Mouse (Mus musculus) c-Kit-positive CD71-positive TER-119-negative erythroid progenitor cells, embryonic 14.5 days (primary cell): ENCODE results near the gene Glb1l3.
A peak's percentile ranks its signal among the peaks of the same experiment; 100 is the strongest.
"Not testable (repeated sequence)": the region's sequence is repeated elsewhere in the genome, so short reads cannot be mapped to it uniquely, and the experiment has no call there.

Source experiments
- DNase-seq: peaks from one replicate; pipeline ENCODE4 v3.0.0-alpha.2; 2013; ENCODE audit warnings: low read depth

Gene Glb1l3

DNA sequence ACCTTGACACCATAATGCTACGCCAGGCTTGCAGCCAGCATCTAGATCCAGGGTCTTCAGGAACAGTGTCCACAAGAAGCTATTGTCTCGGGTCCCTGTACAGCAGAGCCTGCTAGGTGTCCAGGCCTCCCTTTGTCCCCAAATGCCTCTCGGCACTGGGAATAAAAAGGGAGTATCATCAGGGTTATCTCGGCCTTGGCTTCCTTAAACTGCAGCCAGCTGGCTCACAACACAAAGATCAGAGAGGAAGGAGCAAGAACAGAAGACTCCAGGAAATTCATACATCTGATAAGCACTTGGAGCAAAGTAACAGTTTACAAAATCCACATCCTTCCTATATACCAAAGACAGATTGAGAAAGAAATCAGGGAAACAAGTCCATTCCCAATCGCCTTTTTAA lies at the start of gene Glb1l3:
TSS of gene Glb1l3 (minus strand) at position 140 of the 400 bp plus-strand sequence.
- DNase-seq = no peak

DNA sequence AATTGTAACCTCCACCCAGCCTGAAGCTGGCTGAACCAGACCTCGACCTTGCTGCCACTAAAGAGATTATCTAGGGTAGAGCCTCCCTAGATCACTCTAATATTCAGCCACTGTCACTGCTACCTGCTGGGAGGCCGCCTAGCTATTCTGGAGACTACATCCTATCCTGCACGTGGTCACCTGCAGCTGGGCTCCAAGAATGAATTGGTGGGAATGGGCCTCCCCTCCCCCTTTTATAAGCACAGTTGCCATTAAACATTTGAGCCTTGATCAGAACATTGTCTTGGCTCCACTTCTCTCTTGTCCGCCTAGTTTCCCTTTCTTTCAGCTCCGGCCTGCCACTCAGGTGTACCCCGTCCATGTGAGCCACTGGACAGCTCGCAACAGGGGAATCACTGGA lies 9.2 kb upstream of the Glb1l3 start:
- DNase-seq = not testable (repeated sequence)

DNA sequence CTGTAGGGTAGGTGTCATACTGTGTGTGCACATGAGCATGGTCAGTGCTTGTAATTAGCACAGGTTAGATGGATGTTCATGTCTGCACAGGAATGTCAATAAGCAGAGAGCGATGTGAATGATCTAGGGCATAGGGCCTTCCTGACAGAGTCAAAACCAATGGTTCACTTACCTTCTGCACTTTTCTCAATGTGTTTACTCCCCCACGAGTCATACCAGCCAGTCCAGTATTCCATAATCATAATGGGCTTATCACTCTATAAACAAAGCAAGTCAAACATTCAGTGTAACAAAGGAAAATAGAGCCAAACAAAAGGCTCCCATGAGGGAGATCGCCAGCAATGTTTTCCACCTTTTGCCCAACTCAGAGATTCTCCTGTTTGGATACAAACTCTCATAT lies 29.6 kb downstream of the Glb1l3 start:
- no peak for DNase-seq

DNA sequence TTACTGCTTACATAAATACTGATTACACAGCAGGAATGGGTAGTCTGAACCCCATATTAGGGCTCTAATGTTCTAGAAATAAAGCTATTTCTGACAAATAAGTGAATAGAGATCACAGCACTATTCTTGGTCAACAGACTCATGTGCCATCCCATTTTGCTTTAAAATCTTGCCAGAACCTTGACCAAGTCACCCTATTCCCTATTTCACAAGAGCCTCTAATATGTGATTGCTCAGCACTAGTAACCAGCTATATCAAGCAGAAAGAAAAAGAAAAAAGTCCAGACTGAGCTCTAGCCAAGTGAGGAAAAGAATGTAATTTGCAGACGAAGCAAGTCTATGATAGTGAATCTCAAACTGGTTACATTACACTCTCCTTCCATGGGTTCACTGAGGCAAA lies 40.7 kb downstream of the Glb1l3 start:
- no peak for DNase-seq

DNA sequence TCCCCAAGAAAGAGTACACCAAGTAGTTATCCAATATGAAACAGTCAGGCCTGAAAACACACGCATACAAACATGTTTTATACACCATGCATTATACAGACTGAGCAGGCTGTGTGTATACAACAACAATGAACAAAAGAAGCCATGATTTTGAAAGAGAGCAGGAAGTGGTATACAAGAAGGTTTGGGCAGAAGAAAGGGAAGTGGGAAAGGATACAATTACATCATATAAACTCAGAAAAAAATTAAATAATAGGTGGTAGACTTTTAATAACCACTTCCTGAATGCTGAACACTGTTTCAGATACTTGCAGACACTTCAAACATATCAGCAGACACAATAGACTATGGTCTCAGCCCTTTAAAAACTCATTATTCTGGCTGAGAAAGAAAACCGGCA lies 52.0 kb downstream of the Glb1l3 start:
- no peak for DNase-seq

DNA sequence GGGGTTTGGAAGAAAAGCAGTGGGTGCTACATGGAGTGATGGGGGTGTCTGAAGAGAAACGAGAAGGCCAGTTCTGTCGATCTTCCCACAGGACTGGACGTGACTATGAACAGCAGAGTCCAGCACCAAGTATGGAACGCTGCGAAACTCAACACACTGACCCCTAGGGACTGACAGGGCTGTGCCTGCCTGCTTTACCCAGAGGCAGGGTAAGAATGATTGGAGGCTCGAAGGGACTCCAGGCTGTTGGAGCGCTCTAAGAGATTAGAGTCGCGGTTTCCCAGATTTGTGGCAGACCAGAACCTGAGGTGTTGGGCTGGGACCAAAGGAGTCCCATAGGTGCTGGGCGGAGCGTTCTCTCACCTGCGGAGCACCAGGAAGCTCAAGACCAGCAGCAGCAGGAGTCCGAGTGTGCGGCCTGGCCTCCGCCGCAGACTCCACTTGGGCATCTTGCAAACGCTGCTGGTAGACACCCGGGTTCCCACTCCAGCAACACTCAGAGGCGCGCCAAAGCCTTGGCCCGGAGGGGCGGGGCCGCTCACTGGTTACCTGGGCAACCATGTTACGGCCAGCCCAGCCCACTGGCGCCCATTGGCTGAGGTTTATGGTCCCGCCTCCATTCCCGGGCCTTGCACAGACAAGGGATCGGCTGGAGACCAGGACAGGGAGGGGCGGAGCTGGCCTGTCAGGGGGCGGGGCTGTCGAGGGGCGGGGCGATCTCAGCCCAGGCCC lies 54.6 kb downstream of the Glb1l3 start, which contains the start of gene Glb1l2:
TSS of gene Glb1l2 (minus strand) at position 534 of the 732 bp plus-strand sequence.
- DNase-seq = peak; percentile 56

DNA sequence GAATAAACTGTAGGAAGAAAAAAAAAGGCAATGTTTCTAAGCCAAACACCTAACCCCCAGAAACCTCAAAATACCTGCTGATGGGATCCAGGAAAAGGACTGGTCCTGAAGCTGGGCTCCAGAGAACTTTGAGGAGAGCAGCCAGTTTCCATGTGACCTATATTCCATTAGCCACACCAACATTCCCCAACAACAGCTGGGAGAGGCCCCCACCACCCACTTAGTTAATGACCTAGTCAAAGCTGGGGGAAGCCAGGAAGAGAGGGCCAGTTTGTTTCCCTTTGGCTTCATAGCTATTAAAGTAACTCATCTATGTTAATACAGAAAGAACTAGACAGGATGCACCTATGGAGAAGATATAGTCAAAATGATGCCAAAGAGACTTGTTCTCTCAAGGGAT lies 56.4 kb downstream of the Glb1l3 start:
- DNase-seq = no peak

DNA sequence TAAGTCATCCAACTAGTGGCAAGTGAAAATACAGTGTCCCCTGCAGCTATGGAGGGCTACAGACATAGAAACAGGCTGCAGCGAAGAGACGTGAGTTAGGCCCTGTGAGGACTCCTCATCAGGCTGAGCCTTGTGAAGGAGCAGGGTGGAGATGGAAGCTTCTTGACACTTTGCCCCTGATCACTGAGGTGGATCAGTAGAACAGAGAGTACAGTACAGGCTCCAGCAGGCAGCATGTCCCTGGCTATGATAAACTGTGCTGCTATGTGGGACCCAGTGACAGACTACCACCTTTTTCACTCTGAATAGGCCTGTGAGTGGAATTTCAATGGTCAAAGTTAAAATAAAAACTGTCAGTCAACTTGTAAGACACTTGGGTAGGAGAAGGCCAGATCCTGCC lies 60.3 kb downstream of the Glb1l3 start:
- no peak for DNase-seq

DNA sequence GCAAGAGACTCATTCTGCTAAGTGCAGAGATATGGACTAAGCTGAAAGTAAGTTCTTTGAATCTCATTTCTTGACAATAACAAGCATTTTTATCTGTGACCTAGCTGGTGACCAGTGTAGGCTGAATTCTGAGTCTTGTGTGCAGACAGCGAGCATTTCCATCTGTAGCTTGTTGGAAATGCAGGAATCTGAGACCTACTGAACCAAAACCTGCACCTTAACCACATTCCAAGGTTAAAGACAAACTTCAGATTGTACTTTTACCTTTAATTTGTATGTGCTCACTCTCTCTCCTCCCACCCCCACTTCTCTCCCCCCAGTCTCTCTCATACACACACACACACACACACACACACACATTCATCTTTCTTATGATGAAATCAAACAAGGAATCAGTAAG lies 62.0 kb downstream of the Glb1l3 start:
- no peak for DNase-seq

DNA sequence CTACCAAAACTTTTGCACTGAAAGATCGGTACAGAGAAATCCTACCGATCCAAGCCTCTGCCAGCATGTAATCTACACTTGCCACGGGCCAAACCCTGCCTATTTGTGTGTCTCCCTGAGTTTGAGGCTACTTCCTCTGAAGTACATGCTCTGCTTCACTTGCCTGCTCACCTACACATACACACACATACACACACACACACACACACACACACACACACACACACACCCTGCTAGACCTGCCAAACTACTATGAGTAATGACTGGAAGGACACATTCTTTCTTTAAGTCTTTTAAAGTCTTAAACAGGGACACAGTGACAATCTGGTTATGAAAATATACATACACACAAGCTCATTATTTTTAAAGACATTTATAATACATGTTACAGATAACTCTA lies 62.5 kb downstream of the Glb1l3 start:
- no peak for DNase-seq

DNA sequence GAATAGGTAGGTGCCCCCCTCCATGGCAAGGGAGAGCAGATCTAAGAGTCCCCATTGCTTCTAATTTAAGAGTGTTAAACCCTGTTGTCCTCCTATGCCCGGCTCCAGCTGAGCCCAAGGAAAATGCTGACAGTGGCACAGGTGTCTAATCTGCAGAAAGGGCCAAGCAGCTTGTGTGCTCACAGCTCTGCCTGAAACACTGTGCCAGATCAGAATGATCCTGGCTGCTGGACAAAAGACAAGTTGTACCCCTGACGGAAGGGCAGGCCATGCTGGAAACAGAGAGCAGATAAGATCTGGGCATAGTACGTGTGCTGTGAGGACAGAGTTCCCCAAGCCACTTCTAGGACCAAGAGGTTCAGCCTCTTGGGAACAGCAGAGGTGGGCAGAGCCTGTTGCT lies 67.9 kb downstream of the Glb1l3 start:
- DNase-seq = no peak

DNA sequence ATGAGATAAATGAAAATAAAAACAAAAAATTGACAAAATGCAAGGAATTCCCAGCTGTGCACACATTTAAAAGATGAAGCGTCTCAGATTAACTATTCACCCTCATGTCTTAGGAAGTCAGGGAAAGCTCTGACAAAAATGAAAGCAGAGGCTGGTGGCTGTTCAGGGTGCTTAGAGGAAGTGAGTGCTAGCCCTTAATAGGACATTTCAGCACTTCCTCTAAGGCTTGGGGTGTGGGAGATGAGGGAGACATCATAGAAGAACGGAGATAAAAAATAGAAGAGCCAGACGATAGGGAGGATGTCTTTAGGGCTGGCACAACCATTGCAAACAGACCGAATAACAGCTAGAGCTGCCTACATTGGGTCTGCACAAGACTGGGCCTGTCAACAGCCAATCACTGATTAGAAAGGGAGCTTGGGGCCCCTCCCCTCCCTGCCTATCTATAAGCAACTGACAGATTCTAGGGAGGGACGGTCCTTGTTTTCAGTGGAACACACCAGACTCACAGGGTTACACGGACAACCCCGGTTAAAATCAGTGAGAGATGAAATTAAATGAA lies 77.2 kb downstream of the Glb1l3 start:
- DNase-seq = no peak

DNA sequence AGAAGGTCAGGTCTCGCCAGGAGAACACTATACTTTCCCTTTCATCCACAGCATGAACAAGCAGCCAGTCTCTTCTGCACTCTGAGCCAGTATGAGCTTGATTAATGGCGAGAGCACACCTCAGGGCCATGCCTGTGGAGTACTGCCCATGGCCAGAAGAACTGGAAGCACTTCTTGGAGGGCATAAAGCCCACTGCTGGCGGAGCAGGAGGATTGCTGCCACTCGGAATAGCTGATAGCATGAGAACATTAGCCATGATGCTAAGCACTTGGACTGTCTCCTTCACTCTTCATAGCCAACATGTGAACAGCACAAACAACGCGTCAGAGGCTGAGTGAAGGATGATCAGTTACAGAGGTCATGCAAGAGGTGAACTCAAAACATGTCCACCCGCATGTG lies 82.3 kb downstream of the Glb1l3 start:
- DNase-seq = no peak

DNA sequence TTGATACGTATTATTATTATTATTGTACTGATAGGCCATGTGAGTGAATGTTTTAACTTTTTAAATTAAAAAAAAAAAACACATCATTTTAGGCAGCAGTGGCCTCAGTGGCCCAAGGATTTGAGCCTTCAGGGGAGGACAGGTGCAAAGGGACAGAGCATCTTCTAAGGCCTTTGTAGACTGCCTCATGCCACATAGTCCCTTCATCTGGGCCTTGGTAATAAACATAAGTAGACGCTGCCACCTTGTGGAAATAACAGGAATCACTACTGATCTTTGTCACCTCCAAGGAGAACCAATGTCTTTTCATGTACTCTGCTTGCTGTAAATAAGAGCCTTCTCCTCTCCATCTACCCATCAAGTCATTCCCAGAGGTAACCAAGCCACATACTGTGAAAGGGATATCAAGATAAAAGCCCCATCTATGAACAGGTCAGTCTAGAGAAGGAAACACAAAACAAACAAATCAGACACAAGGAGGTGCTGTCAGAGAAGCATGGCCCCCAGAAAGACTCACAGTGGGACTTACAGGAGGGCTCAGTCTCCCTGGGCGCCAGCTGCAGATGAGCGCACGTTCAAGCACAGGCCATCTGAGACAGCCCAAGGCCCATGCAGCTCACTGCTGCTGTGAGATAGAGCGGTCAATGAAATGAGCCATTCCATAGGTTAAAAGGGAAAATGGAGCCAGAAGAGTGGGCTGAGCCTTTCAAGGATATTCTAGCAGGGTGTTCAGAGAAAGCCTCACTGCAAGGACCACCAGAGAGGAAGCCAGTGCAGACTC lies 84.4 kb downstream of the Glb1l3 start:
- DNase-seq = peak; percentile 13

DNA sequence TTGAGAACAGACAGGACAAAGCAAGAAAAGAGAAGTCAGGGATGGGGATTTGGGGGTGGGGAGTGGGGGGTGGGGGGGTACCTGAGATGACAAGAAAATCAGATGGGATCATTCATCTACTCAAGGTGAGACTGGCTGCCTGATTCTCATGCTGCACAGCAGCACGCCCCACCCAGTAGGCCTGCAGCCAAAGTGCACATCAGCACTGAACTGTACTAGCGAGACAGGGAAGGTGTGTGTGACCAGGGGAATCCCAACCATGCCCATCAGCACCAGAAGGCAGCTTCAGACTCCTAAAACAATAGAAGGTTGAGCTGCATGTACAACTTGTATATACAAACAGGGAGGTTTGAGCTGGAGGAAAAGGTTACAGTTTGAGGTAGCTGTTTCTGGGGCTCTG lies 85.0 kb downstream of the Glb1l3 start:
- no peak for DNase-seq

DNA sequence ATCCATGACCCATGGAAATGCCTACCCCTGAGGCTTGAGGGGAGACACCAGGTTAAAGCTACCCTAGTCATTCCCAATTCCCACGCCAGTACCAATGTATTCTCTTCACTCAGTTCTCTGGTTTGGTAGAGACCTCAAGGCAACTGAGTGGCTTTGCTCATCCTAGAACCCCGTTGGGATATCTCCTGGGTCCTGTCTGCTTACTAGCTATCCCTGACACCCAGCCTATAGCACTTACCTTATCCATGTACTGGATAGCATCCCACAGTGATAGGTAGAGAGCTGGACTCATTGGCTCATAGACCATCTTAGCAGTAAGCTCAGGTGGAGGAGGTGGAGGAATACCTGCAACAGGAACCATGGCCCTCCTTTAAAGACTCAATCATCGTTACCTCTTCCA lies 92.5 kb downstream of the Glb1l3 start:
- DNase-seq = no peak
